Mouse (Mus musculus) liver, adult 2 months (tissue): ENCODE results near the gene Hoxa3.

Experiments
- CTCF ChIP-seq: fragments of 200-500 bp; IDR thresholded peaks from 2 replicates; pipeline ENCODE4 v1.5.1; 2011; ENCODE audit warnings: low read depth, low read length, control low read depth
- POLR2A ChIP-seq: fragments of 200-500 bp; IDR thresholded peaks from 2 replicates; pipeline ENCODE4 v1.6.1; 2011; ENCODE audit warnings: low read length, control low read depth; ENCODE audit not compliant: insufficient read depth; ENCODE audit errors: extremely low read depth

GRCm38 (mm10) chr6:52174968-52175751, 38.0 kb downstream of the Hoxa3 start:
- no peak for TF ChIP-seq CTCF
- no peak for TF ChIP-seq POLR2A
